Mouse (Mus musculus) liver, adult 2 months (tissue): ENCODE results near the gene Rufy1. TPM values are rescaled to one million over a fixed set of nuclear protein-coding genes. Genes with fewer than 3 reads are reported as not detected.
"Not testable (repeated sequence)": the region's sequence is repeated elsewhere in the genome, so short reads cannot be mapped to it uniquely, and the experiment has no call there.

Source experiments
- DNase-seq: peaks from one replicate; pipeline ENCODE4 v3.0.0-alpha.2; 2011; ENCODE audit warnings: low read depth, low spot score; ENCODE audit errors: extremely low read depth
- H3K27ac ChIP-seq: fragments of 200-500 bp; replicated peaks from 2 replicates; pipeline ENCODE4 v1.5.1; 2012; ENCODE audit warnings: low read depth, mild to moderate bottlenecking, control low read depth, inconsistent platforms, low read length; ENCODE audit not compliant: insufficient read depth
- H3K27me3 ChIP-seq: fragments of 200-500 bp; 2 replicates; pipeline ENCODE4 v1.6.1; 2012; ENCODE audit warnings: mild to moderate bottlenecking, moderate library complexity, low read length, inconsistent platforms; ENCODE audit not compliant: control insufficient read depth, insufficient read depth
- H3K36me3 ChIP-seq: fragments of 200-500 bp; 2 replicates; pipeline ENCODE4 v1.6.1; 2012; ENCODE audit warnings: low read length, inconsistent platforms; ENCODE audit not compliant: control insufficient read depth, insufficient read depth
- H3K4me1 ChIP-seq: fragments of 200-500 bp; 2 replicates; pipeline ENCODE4 v1.6.1; 2011; ENCODE audit warnings: low read length; ENCODE audit not compliant: control insufficient read depth, insufficient read depth
- H3K4me3 ChIP-seq: fragments of 200-500 bp; 2 replicates; pipeline ENCODE4 v1.5.1; 2011; ENCODE audit warnings: low read depth, mild to moderate bottlenecking, control low read depth, low read length, moderate library complexity; ENCODE audit not compliant: insufficient read depth
- H3K79me2 ChIP-seq: fragments of 200-500 bp; 2 replicates; pipeline ENCODE4 v1.6.1; 2012; ENCODE audit warnings: inconsistent platforms, mild to moderate bottlenecking, low read length, moderate library complexity; ENCODE audit not compliant: control insufficient read depth, insufficient read depth
- H3K9ac ChIP-seq: fragments of 200-500 bp; 2 replicates; pipeline ENCODE4 v1.6.1; 2012; ENCODE audit warnings: low read depth, mild to moderate bottlenecking, control low read depth, inconsistent platforms, low read length
- CTCF ChIP-seq: fragments of 200-500 bp; IDR thresholded peaks from 2 replicates; pipeline ENCODE4 v1.5.1; 2011; ENCODE audit warnings: low read depth, low read length, control low read depth
- POLR2A ChIP-seq: fragments of 200-500 bp; IDR thresholded peaks from 2 replicates; pipeline ENCODE4 v1.6.1; 2011; ENCODE audit warnings: low read length, control low read depth; ENCODE audit not compliant: insufficient read depth; ENCODE audit errors: extremely low read depth
- WGBS: fragments of 180-500 bp; shearing (Covaris S2); methylation state at CpG from one replicate; pipeline ENCODE4 v1.1.7; 2018; 5-methylcytosine and 5-hydroxymethylcytosine counted together
- polyA plus RNA-seq: library from polyadenylated mRNA; depleted of rRNA; stranded (reverse); fragments of >200 nt; gene quantifications from 2 replicates; pipeline ENCODE4 v1.2.3, GENCODE M21; 2012
- total RNA-seq: library from RNA; depleted of rRNA; stranded (reverse); fragments of >200 nt; gene quantifications from 2 replicates; pipeline ENCODE4 v1.2.3, GENCODE M21; 2014

Gene Rufy1
- total and polyA plus RNA-seq, 2 experiments: 8.1 to 10.6 TPM

- WGBS: 61% methylated on average over 6 of the region's 6 CpGs
- Histone ChIP-seq H3K9ac (no peak overlapping the region), H3K79me2 (no peaks in the 10 kb centered on the region), H3K4me3 (no peak overlapping the region), H3K36me3 (no peaks in the 10 kb centered on the region), H3K4me1 (no peaks in the 10 kb centered on the region), H3K27me3 (peaks cover 3% of the 10 kb centered on the region; the same call in 1 of the 2 replicates), H3K27ac (no peak overlapping the region)
- DNase-seq: no peak
- TF ChIP-seq POLR2A (no peak), CTCF (no peak)
Observed at GRCm38 (mm10) chr11:50454934-50455333, 24.0 kb upstream of the Rufy1 start.

- no peaks in the 10 kb centered on the region for H3K79me2 ChIP-seq
- H3K27ac ChIP-seq: no peak overlapping the region
- H3K4me3 ChIP-seq: no peak overlapping the region
- no peak for TF ChIP-seq CTCF
- no peaks in the 10 kb centered on the region for H3K27me3 ChIP-seq
- no peaks in the 10 kb centered on the region for H3K36me3 ChIP-seq
- no peak overlapping the region for H3K9ac ChIP-seq
- 76% methylated on average over 9 of the region's 9 CpGs for WGBS
- no peaks in the 10 kb centered on the region for H3K4me1 ChIP-seq
- DNase-seq: no peak
Observed at GRCm38 (mm10) chr11:50450236-50450635, 19.3 kb upstream of the Rufy1 start.

GRCm38 (mm10) chr11:50448163-50448562 is 17.2 kb upstream of the Rufy1 start:
- DNase-seq, H3K27me3 ChIP-seq, H3K4me3 ChIP-seq, H3K9ac ChIP-seq, H3K79me2 ChIP-seq, H3K27ac ChIP-seq, H3K4me1 ChIP-seq, H3K36me3 ChIP-seq: not testable (repeated sequence)
- WGBS: 33% methylated on average over 8 of the region's 8 CpGs

- Histone ChIP-seq H3K27me3 (no peaks in the 10 kb centered on the region), H3K4me3 (no peak overlapping the region), H3K4me1 (no peaks in the 10 kb centered on the region), H3K79me2 (no peaks in the 10 kb centered on the region), H3K36me3 (no peaks in the 10 kb centered on the region), H3K9ac (no peak overlapping the region), H3K27ac (no peak overlapping the region)
- WGBS: 73% methylated on average over 5 of the region's 5 CpGs
- peak; percentile 61 for TF ChIP-seq CTCF
- no peak for TF ChIP-seq POLR2A
- peak; percentile 37 for DNase-seq
Observed at GRCm38 (mm10) chr11:50443259-50444065, 12.5 kb upstream of the Rufy1 start.

GRCm38 (mm10) chr11:50441637-50442036 is 10.7 kb upstream of the Rufy1 start:
- no peak overlapping the region for H3K9ac ChIP-seq
- no peak for TF ChIP-seq POLR2A
- TF ChIP-seq CTCF: no peak
- no peaks in the 10 kb centered on the region for H3K36me3 ChIP-seq
- WGBS: 79% methylated on average over 9 of the region's 9 CpGs
- DNase-seq: no peak
- no peaks in the 10 kb centered on the region for H3K79me2 ChIP-seq
- no peaks in the 10 kb centered on the region for H3K4me1 ChIP-seq
- H3K27me3 ChIP-seq: no peaks in the 10 kb centered on the region
- no peak overlapping the region for H3K27ac ChIP-seq
- no peak overlapping the region for H3K4me3 ChIP-seq

GRCm38 (mm10) chr11:50440691-50441090 is 9.8 kb upstream of the Rufy1 start:
- no peak for DNase-seq
- TF ChIP-seq POLR2A: no peak
- TF ChIP-seq CTCF: no peak
- Histone ChIP-seq H3K4me1 (no peaks in the 10 kb centered on the region), H3K27ac (no peak overlapping the region), H3K27me3 (no peaks in the 10 kb centered on the region), H3K79me2 (no peaks in the 10 kb centered on the region), H3K9ac (no peak overlapping the region), H3K4me3 (no peak overlapping the region), H3K36me3 (no peaks in the 10 kb centered on the region)
- 78% methylated on average over 6 of the region's 6 CpGs for WGBS
